Mouse (Mus musculus): ENCODE data around the gene Speer4f1. TPM values are rescaled to one million over a fixed set of nuclear protein-coding genes. Genes with fewer than 3 reads are reported as not detected.

Gene Speer4f1
- polyA plus RNA-seq, 1 experiment from 2014 or later: not detected

Other genes starting within 250 kb of the Speer4f1 start
- gene Speer4f2, start 102.9 kb upstream of the Speer4f1 start, polyA plus RNA-seq (2014; fragmentation: Nextera tagmentation; extraction: Ambion mirVana): not detected in 2 replicates
- 16.1 and 16.2 TPM in 2 replicates for gene Sema3c, start 98.2 kb downstream of the Speer4f1 start, polyA plus RNA-seq (2014; fragmentation: Nextera tagmentation; extraction: Ambion mirVana)

Data from forebrain, embryonic 11.5 days (tissue).